Mouse (Mus musculus) spleen, adult 10 weeks (tissue): ENCODE measurements around the gene Elp6. TPM values are rescaled to one million over a fixed set of nuclear protein-coding genes. Genes with fewer than 3 reads are reported as not detected.

Source experiments
- polyA plus RNA-seq: library from polyadenylated mRNA; stranded (reverse); fragments of 350-450 nt; fragmentation: Illumina TruSeq; extraction: RNeasy Lipid Tissue Mini Kit (QIAGEN cat#74804); gene quantifications from one replicate; pipeline ENCODE4 v1.2.3, GENCODE M21; 2015; ENCODE audit warnings: low replicate concordance; ENCODE audit not compliant: insufficient read depth

Elp6 gene
- polyA plus RNA-seq = 5.3 TPM

DNA sequence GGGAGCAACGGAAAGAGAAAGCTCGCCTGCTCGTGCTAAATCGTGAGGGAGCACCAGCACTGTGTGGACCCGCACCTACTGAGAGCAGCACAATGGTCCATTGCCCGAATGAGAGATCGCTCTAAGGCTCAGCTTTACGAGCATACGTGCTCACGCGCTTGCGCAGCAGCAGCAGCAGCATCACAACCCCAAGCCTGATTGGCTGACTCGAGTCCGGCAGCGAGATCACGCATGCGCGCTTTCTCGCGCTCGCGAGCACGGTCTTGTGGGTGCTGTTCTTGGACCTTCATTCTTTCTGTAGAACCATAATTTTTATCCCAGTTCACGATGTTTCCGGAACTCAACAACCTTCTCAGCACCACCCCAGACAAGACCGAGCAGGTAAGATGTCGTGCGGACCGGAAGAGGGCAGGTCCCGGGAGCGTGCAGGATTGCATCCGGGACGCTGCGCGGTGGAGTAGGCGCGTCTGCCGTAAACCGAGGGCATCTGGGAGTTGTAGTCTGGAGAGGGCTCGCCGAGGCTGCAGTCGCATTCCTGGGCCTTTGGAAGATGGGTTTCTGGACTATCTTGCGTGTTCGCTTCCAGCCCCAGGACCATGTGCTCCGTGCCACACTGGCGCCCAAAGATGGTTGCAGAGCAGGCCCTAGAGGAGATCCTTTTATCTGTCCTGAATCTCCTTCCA is at the start of gene Elp6:
TSS of gene Elp6 (plus strand) at position 205 of the 683 bp plus-strand sequence.

DNA sequence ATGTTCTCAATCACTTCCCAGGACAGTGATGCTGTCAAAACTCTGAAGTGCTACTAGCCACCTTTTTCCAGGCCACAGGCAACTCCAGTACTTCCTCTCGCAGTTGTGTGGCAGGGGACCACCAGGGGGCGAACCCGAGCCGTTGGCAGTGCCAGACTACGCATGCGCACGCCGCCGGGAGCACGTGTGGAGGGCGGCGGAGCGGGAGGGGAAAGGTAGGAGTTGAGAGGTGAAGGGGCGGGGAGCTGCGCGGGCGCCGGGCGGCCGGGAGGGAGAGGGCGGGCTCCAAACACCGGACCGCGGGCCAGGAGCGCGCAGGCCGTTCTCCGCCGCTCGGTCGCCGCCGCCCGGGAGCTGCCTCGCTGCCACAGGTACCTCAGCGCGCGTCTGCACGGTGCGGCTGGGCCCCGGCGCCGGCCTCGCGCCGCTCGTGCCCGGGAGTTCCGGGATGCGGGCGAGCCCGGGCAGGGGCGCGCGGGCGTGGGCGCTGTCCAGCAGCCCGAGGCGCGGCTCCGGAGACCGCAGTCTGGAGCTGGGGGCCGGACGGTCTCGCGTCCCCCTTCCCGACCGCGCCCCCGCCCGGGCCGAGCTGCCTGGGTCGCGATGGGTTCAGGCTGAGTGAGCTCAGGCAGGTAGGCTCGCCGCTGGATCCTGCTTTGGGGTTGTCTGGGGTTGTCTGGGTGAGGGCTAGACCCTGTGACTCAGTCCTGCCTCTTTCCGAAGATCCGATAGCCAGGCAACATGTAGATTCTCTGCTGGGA is 28.3 kb downstream of the Elp6 start, which contains the start of gene Scap:
TSS of gene Scap (plus strand) at position 154 of the 761 bp plus-strand sequence.

Other genes with a start within 250 kb of the Elp6 start
- gene Smarcc1, start 187.5 kb upstream of the Elp6 start, polyA plus RNA-seq = 43.7 TPM
- 44.1 TPM for gene Dhx30, start 187.3 kb upstream of the Elp6 start, polyA plus RNA-seq
- 0.21 TPM for gene Cspg5, start 61.4 kb upstream of the Elp6 start, polyA plus RNA-seq
- 16.0 TPM for gene Scap, start 28.1 kb downstream of the Elp6 start, polyA plus RNA-seq
- 8.9 TPM for gene Ptpn23, start 103.0 kb downstream of the Elp6 start, polyA plus RNA-seq
- gene Ngp, start 114.6 kb downstream of the Elp6 start, polyA plus RNA-seq = 24.6 TPM
- 27.5 TPM for gene Klhl18, start 171.5 kb downstream of the Elp6 start, polyA plus RNA-seq
- 6.3 TPM for gene Kif9, start 171.8 kb downstream of the Elp6 start, polyA plus RNA-seq
- 153 TPM for gene Setd2, start 227.4 kb downstream of the Elp6 start, polyA plus RNA-seq